Mouse (Mus musculus): Measurements from ENCODE around the gene Heatr1. TPM values are rescaled to one million over a fixed set of nuclear protein-coding genes. Genes with fewer than 3 reads are reported as not detected.

Gene Heatr1
- polyA plus RNA-seq, 1 experiment from 2014 or later = 17.1 TPM

DNA sequence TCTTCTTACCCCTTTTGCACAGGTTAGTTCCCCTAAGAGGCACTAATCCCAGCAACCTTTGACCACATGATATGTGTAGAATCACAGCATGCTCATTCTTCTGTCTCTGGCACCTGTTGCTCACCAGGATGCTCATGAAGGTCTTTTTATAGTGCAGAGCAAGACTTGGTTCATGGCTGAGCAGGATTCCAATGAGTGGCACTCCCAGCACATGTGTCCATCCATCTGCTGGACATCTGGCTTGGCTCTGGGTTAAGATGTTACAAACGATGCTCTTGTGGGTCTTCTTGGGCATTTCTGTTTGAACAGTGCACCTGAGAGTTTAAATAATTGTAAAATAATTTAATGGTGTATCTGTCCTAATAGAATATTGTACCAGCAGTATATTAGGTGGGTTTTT is 18.0 kb upstream of the Heatr1 start:
- 59% methylated on average over 1 of the region's 1 CpGs for WGBS
- ATAC-seq (ENCODE audit: low FRiP score) (no peak), DNase-seq (ENCODE audit: low spot score) (no peak)
- no peak overlapping the region for H3K4me3 ChIP-seq (replicated peaks; ENCODE audit: low read length)
- H3K4me1 ChIP-seq (replicated peaks; ENCODE audit: control insufficient read depth, insufficient read depth, low read length) = no peaks in the 10 kb centered on the region
- H3K27ac ChIP-seq = no peak overlapping the region
- H3K9ac ChIP-seq = no peak overlapping the region
- H3K4me2 ChIP-seq (replicated peaks) = no peak overlapping the region
- H3K9me3 ChIP-seq (ENCODE audit: control insufficient read depth, low read length) = no peaks in the 10 kb centered on the region
- H3K36me3 ChIP-seq (replicated peaks; ENCODE audit: control insufficient read depth, insufficient read depth) = no peaks in the 10 kb centered on the region
- H3K27me3 ChIP-seq (ENCODE audit: control insufficient read depth, insufficient read depth, low read length) = no peaks in the 10 kb centered on the region

DNA sequence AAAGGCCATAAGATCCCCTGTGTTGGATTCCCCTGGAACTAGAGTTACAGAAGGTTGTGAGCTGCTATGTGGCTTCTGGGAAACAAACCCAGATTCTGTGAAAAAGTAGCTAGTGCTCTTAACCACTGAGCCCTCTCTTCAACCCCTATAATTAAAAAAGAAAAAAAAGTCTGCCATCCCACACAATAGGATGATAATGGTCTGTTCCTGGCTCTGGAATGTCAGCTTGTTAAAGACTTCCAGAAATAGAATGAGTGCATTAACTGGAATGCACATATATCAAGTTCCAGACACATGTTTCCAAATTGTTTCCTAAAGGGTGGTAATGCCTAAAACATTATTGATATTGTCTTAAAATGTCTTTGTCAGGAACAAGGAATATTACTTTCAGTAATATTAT is 10.0 kb upstream of the Heatr1 start:
- Histone ChIP-seq H3K27me3 (ENCODE audit: control insufficient read depth, insufficient read depth, low read length) (no peaks in the 10 kb centered on the region), H3K9me3 (ENCODE audit: control insufficient read depth, low read length) (no peaks in the 10 kb centered on the region), H3K27ac (no peak overlapping the region), H3K4me3 (replicated peaks; ENCODE audit: low read length) (no peak overlapping the region), H3K4me1 (replicated peaks; ENCODE audit: control insufficient read depth, insufficient read depth, low read length) (no peaks in the 10 kb centered on the region), H3K9ac (no peak overlapping the region), H3K36me3 (replicated peaks; ENCODE audit: control insufficient read depth, insufficient read depth) (no peaks in the 10 kb centered on the region), H3K4me2 (replicated peaks) (no peak overlapping the region)
- ATAC-seq (ENCODE audit: low FRiP score) (no peak), DNase-seq (ENCODE audit: low spot score) (no peak)

GRCm38 (mm10) chr13:12386286-12386685 is 8.5 kb upstream of the Heatr1 start:
- no peak overlapping the region for H3K4me3 ChIP-seq (replicated peaks; ENCODE audit: low read length)
- H3K9me3 ChIP-seq (ENCODE audit: control insufficient read depth, low read length) = no peaks in the 10 kb centered on the region
- ATAC-seq (ENCODE audit: low FRiP score) (no peak), DNase-seq (ENCODE audit: low spot score) (peak; percentile 70)
- H3K4me1 ChIP-seq (replicated peaks; ENCODE audit: control insufficient read depth, insufficient read depth, low read length) = no peaks in the 10 kb centered on the region
- no peaks in the 10 kb centered on the region for H3K36me3 ChIP-seq (replicated peaks; ENCODE audit: control insufficient read depth, insufficient read depth)
- H3K4me2 ChIP-seq (replicated peaks) = no peak overlapping the region
- no peaks in the 10 kb centered on the region for H3K27me3 ChIP-seq (ENCODE audit: control insufficient read depth, insufficient read depth, low read length)
- no peak overlapping the region for H3K9ac ChIP-seq
- H3K27ac ChIP-seq = no peak overlapping the region

DNA sequence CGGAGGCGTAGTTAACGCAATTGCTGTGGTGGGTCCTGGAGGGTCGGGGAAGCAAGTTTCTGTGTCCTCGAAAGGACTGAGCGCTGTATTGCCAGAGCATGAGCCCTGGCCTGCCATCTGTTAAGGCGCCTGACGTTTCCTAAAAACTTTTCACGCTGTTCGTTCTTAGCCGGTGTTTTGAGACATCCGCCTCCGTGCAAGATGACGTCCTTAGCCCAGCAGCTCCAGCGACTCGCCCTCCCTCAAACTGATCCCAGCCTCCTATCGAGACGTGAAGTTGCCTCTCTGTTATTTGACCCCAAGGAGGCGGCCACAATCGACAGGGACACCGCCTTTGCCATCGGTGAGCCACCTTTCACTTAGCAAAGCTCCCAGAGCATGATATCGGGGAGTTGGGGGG is 744 bp downstream of the Heatr1 start:
- ATAC-seq (ENCODE audit: low FRiP score) (no peak), DNase-seq (ENCODE audit: low spot score) (no peak)
- Histone ChIP-seq H3K4me3 (replicated peaks; ENCODE audit: low read length) (peak overlapping the region; percentile 81), H3K4me1 (replicated peaks; ENCODE audit: control insufficient read depth, insufficient read depth, low read length) (peaks cover 8% of the 10 kb centered on the region), H3K4me2 (replicated peaks) (peak overlapping the region; percentile 93), H3K9me3 (ENCODE audit: control insufficient read depth, low read length) (no peaks in the 10 kb centered on the region), H3K36me3 (replicated peaks; ENCODE audit: control insufficient read depth, insufficient read depth) (peaks cover 35% of the 10 kb centered on the region), H3K27ac (no peak overlapping the region), H3K27me3 (ENCODE audit: control insufficient read depth, insufficient read depth, low read length) (no peaks in the 10 kb centered on the region), H3K9ac (peak overlapping the region; percentile 59)
- WGBS = under 1% methylated on average over 23 of the region's 23 CpGs

- Histone ChIP-seq H3K4me2 (replicated peaks) (no peak overlapping the region), H3K4me1 (replicated peaks; ENCODE audit: control insufficient read depth, insufficient read depth, low read length) (no peaks in the 10 kb centered on the region), H3K9ac (no peak overlapping the region), H3K27me3 (ENCODE audit: control insufficient read depth, insufficient read depth, low read length) (no peaks in the 10 kb centered on the region), H3K36me3 (replicated peaks; ENCODE audit: control insufficient read depth, insufficient read depth) (peaks cover 84% of the 10 kb centered on the region), H3K27ac (no peak overlapping the region), H3K9me3 (ENCODE audit: control insufficient read depth, low read length) (no peaks in the 10 kb centered on the region), H3K4me3 (replicated peaks; ENCODE audit: low read length) (no peak overlapping the region)
- ATAC-seq (ENCODE audit: low FRiP score) (no peak), DNase-seq (ENCODE audit: low spot score) (no peak)
- WGBS = 90% methylated on average over 9 of the region's 9 CpGs
These were observed 13.7 kb downstream of the Heatr1 start for GRCm38 (mm10) chr13:12408343-12409066.

DNA sequence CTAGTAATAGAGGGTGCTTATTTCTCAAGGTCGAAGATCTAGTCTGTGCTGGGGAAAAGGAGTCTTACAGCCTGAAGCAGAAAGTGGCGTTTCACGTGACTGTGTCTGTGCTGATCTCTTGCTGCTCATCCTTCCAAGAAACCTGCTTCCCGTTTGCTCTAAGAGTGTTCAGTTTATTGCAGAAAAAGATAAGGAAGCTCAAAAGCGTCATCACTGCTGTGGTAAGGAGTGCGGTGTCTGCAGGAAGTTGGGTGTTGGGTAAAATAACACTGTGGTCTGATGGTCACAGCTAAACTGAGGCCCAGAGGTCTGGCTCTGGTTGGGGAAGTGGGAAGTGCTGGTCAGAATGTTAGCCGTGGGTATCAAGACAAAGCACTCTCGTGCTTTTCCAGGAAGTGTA is 17.2 kb downstream of the Heatr1 start:
- Histone ChIP-seq H3K4me1 (replicated peaks; ENCODE audit: control insufficient read depth, insufficient read depth, low read length) (no peaks in the 10 kb centered on the region), H3K9ac (no peak overlapping the region), H3K4me2 (replicated peaks) (no peak overlapping the region), H3K27me3 (ENCODE audit: control insufficient read depth, insufficient read depth, low read length) (no peaks in the 10 kb centered on the region), H3K4me3 (replicated peaks; ENCODE audit: low read length) (no peak overlapping the region), H3K27ac (no peak overlapping the region), H3K36me3 (replicated peaks; ENCODE audit: control insufficient read depth, insufficient read depth) (peaks cover 92% of the 10 kb centered on the region), H3K9me3 (ENCODE audit: control insufficient read depth, low read length) (no peaks in the 10 kb centered on the region)
- no peak for DNase-seq (ENCODE audit: low spot score)
- ATAC-seq (ENCODE audit: low FRiP score) = no peak
- 92% methylated on average over 8 of the region's 8 CpGs for WGBS

DNA sequence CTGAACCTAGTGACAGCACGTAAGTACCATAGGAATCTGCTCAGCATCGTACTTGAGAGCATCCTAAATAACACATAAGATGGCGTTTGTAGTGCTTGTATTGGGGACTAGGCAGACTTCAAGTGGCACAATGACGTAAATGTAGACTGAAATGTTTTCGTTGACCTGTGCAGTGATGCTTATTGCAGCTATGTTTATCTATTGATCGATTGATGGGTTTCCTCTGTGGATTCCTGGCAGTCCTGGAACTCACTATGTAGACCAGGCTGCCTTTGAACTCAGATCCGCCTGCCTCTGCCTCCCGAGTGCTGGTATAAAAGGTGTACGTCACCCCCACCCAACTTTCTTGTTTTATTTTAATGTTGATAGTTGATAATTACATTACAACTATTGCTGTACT is 25.8 kb downstream of the Heatr1 start:
- no peak overlapping the region for H3K27ac ChIP-seq
- H3K4me2 ChIP-seq (replicated peaks) = no peak overlapping the region
- no peaks in the 10 kb centered on the region for H3K4me1 ChIP-seq (replicated peaks; ENCODE audit: control insufficient read depth, insufficient read depth, low read length)
- no peaks in the 10 kb centered on the region for H3K27me3 ChIP-seq (ENCODE audit: control insufficient read depth, insufficient read depth, low read length)
- H3K4me3 ChIP-seq (replicated peaks; ENCODE audit: low read length) = no peak overlapping the region
- ATAC-seq (ENCODE audit: low FRiP score) (no peak), DNase-seq (ENCODE audit: low spot score) (no peak)
- H3K9ac ChIP-seq = no peak overlapping the region
- no peaks in the 10 kb centered on the region for H3K9me3 ChIP-seq (ENCODE audit: control insufficient read depth, low read length)
- H3K36me3 ChIP-seq (replicated peaks; ENCODE audit: control insufficient read depth, insufficient read depth) = peaks cover 97% of the 10 kb centered on the region
- WGBS = 94% methylated on average over 9 of the region's 9 CpGs

- Histone ChIP-seq H3K9ac (no peak overlapping the region), H3K9me3 (ENCODE audit: control insufficient read depth, low read length) (no peaks in the 10 kb centered on the region), H3K27ac (no peak overlapping the region), H3K4me2 (replicated peaks) (no peak overlapping the region), H3K4me1 (replicated peaks; ENCODE audit: control insufficient read depth, insufficient read depth, low read length) (no peaks in the 10 kb centered on the region), H3K36me3 (replicated peaks; ENCODE audit: control insufficient read depth, insufficient read depth) (peaks cover 95% of the 10 kb centered on the region), H3K27me3 (ENCODE audit: control insufficient read depth, insufficient read depth, low read length) (no peaks in the 10 kb centered on the region), H3K4me3 (replicated peaks; ENCODE audit: low read length) (no peak overlapping the region)
- WGBS = 95% methylated on average over 13 of the region's 13 CpGs
- ATAC-seq (ENCODE audit: low FRiP score) (no peak), DNase-seq (ENCODE audit: low spot score) (no peak)
These were observed 33.7 kb downstream of the Heatr1 start for GRCm38 (mm10) chr13:12428556-12428955.

GRCm38 (mm10) chr13:12433843-12434242 is 39.0 kb downstream of the Heatr1 start:
- H3K4me2 ChIP-seq (replicated peaks) = no peak overlapping the region
- H3K27me3 ChIP-seq (ENCODE audit: control insufficient read depth, insufficient read depth, low read length) = no peaks in the 10 kb centered on the region
- no peaks in the 10 kb centered on the region for H3K9me3 ChIP-seq (ENCODE audit: control insufficient read depth, low read length)
- H3K36me3 ChIP-seq (replicated peaks; ENCODE audit: control insufficient read depth, insufficient read depth) = peaks cover 93% of the 10 kb centered on the region
- no peak overlapping the region for H3K4me3 ChIP-seq (replicated peaks; ENCODE audit: low read length)
- ATAC-seq (ENCODE audit: low FRiP score) = no peak
- WGBS = 89% methylated on average over 5 of the region's 5 CpGs
- H3K4me1 ChIP-seq (replicated peaks; ENCODE audit: control insufficient read depth, insufficient read depth, low read length) = no peaks in the 10 kb centered on the region
- H3K9ac ChIP-seq = no peak overlapping the region
- H3K27ac ChIP-seq = no peak overlapping the region
- no peak for DNase-seq (ENCODE audit: low spot score)

DNA sequence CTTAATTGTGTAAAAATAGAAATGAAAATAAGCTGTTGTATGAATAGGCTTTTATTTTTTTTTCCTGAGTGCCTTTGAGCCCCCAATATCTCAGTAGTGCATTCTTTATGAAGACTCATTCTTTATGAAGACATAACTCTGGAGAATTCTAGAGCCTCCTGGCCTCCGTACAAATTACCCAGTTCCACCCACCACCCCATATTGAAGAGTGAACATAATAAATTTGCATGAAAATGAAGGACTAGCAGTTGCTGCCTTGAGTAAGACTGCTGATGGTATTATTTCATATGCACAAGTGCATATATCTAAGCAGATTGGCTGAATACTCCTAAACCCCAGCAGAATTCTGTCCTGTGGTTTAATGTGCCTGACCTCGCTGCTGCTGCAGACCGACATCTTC is 44.8 kb downstream of the Heatr1 start:
- Histone ChIP-seq H3K4me1 (replicated peaks; ENCODE audit: control insufficient read depth, insufficient read depth, low read length) (no peaks in the 10 kb centered on the region), H3K27me3 (ENCODE audit: control insufficient read depth, insufficient read depth, low read length) (no peaks in the 10 kb centered on the region), H3K9me3 (ENCODE audit: control insufficient read depth, low read length) (no peaks in the 10 kb centered on the region), H3K9ac (no peak overlapping the region), H3K4me2 (replicated peaks) (no peak overlapping the region), H3K36me3 (replicated peaks; ENCODE audit: control insufficient read depth, insufficient read depth) (peaks cover 69% of the 10 kb centered on the region), H3K4me3 (replicated peaks; ENCODE audit: low read length) (no peak overlapping the region), H3K27ac (no peak overlapping the region)
- DNase-seq (ENCODE audit: low spot score) (no peak), ATAC-seq (ENCODE audit: low FRiP score) (no peak)
- WGBS = 96% methylated on average over 3 of the region's 3 CpGs
